Mouse (Mus musculus) limb, embryonic 11.5 days (tissue): Measurements from ENCODE around the gene Pex10. TPM values are rescaled to one million over a fixed set of nuclear protein-coding genes. Genes with fewer than 3 reads are reported as not detected.

ENCODE experiments used
- polyA plus RNA-seq: library from polyadenylated mRNA; unstranded; fragments of >200 nt; fragmentation: Nextera tagmentation; extraction: Ambion mirVana; gene quantifications from 2 replicates; pipeline ENCODE4 v1.2.1, GENCODE M21; 2014

The Pex10 gene
- polyA plus RNA-seq, 1 experiment from 2014 or later, result 6.5 TPM

Other genes with a start within 250 kb of the Pex10 start
- 0.10 and 0.32 TPM in 2 replicates for gene Ttc34, start 229.6 kb upstream of the Pex10 start, polyA plus RNA-seq
- gene Mmel1, start 197.4 kb upstream of the Pex10 start, polyA plus RNA-seq, result not detected in 2 replicates
- 37.4 and 41.9 TPM in 2 replicates for gene Fam213b, start 167.9 kb upstream of the Pex10 start, polyA plus RNA-seq
- gene Tnfrsf14, start 138.5 kb upstream of the Pex10 start, polyA plus RNA-seq, result 0.77 and 1.3 TPM in 2 replicates
- 0.49 and 0.60 TPM in 2 replicates for gene Hes5, start 106.1 kb upstream of the Pex10 start, polyA plus RNA-seq
- 50.0 and 51.4 TPM in 2 replicates for gene Pank4, start 102.9 kb upstream of the Pex10 start, polyA plus RNA-seq
- gene Plch2, start 10.2 kb upstream of the Pex10 start, polyA plus RNA-seq, result 1.0 and 1.2 TPM in 2 replicates
- 137 and 149 TPM in 2 replicates for gene Rer1, start 19.4 kb downstream of the Pex10 start, polyA plus RNA-seq
- gene Morn1, start 19.6 kb downstream of the Pex10 start, polyA plus RNA-seq, result 3.5 and 4.5 TPM in 2 replicates
- 17.7 and 17.8 TPM in 2 replicates for gene Ski, start 155.6 kb downstream of the Pex10 start, polyA plus RNA-seq
- 103 and 104 TPM in 2 replicates for gene Faap20, start 182.8 kb downstream of the Pex10 start, polyA plus RNA-seq